Mouse (Mus musculus): ENCODE data around the gene Bicd2. TPM values are rescaled to one million over a fixed set of nuclear protein-coding genes. Genes with fewer than 3 reads are reported as not detected.

The Bicd2 gene
- polyA plus RNA-seq, 1 experiment from 2014 or later: 34.0 TPM

DNA sequence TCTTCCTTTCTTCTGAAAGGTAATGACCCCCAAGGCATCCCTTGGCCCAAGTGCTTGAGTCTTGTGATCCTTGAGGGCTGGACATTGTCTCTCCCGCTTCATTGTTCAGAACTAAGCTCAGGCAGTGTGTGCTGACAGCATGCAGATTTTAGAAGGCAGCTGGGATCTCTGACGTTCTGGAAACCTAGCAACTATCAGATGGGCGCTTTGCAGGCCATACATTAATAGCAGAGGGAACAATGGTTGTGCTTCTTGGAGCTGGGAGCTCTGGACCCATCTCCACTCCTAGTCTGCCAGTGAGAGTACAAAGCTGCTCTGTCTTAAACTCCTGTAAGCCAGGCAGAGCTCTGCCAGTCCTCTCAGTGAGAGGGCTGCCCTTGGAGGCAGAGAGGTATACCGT is 94.8 kb downstream of the Bicd2 start:
- H3K4me3 ChIP-seq (ENCODE audit: low read depth, low read length): no peak overlapping the region
- H3K4me1 ChIP-seq (ENCODE audit: control insufficient read depth, insufficient read depth, low read length): peaks cover 8% of the 10 kb centered on the region
- no peak overlapping the region for H3K4me2 ChIP-seq
- 0 out of 2 replicates have a peak, but pooled peaks cover 3% of the 10 kb centered on the region for H3K36me3 ChIP-seq (ENCODE audit: control insufficient read depth, insufficient read depth, low read length)
- WGBS (ENCODE audit: insufficient replicate concordance): 52% methylated on average over 4 of the region's 4 CpGs
- no peaks in the 10 kb centered on the region for H3K27me3 ChIP-seq (ENCODE audit: control insufficient read depth, insufficient read depth, low read length)
- H3K9me3 ChIP-seq (replicated peaks; ENCODE audit: control insufficient read depth, low read length): no peaks in the 10 kb centered on the region
- peak overlapping the region; percentile 54 for H3K27ac ChIP-seq (ENCODE audit: low read depth, low read length)
- no peak overlapping the region for H3K9ac ChIP-seq (ENCODE audit: low read depth, low read length)
- no peak for ATAC-seq (replicated peaks; ENCODE audit: insufficient number of reproducible peaks, low FRiP score, low TSS enrichment)

Other genes with a start within 250 kb of the Bicd2 start
- 0.99 and 1.6 TPM in 2 replicates for gene Wnk2, start 193.6 kb upstream of the Bicd2 start, polyA plus RNA-seq (2014; fragmentation: Nextera tagmentation; extraction: Ambion mirVana)
- 59.1 and 60.6 TPM in 2 replicates for gene Ninj1, start 154.1 kb upstream of the Bicd2 start, polyA plus RNA-seq (2014; fragmentation: Nextera tagmentation; extraction: Ambion mirVana)
- 71.9 and 73.7 TPM in 2 replicates for gene Card19, start 125.5 kb upstream of the Bicd2 start, polyA plus RNA-seq (2014; fragmentation: Nextera tagmentation; extraction: Ambion mirVana)
- gene Susd3, start 92.9 kb upstream of the Bicd2 start, polyA plus RNA-seq (2014; fragmentation: Nextera tagmentation; extraction: Ambion mirVana): 0.68 and 0.86 TPM in 2 replicates
- 0.10 and 0.64 TPM in 2 replicates for gene Fgd3, start 21.3 kb upstream of the Bicd2 start, polyA plus RNA-seq (2014; fragmentation: Nextera tagmentation; extraction: Ambion mirVana)
- gene Ippk, start 79.7 kb downstream of the Bicd2 start, polyA plus RNA-seq (2014; fragmentation: Nextera tagmentation; extraction: Ambion mirVana): 11.1 and 11.6 TPM in 2 replicates
- gene Tes3-ps, start 151.7 kb downstream of the Bicd2 start, polyA plus RNA-seq (2014; fragmentation: Nextera tagmentation; extraction: Ambion mirVana): 0.42 and 0.56 TPM in 2 replicates
- 1.4 and 1.8 TPM in 2 replicates for gene Ecm2, start 163.2 kb downstream of the Bicd2 start, polyA plus RNA-seq (2014; fragmentation: Nextera tagmentation; extraction: Ambion mirVana)
- gene Aspn, start 202.9 kb downstream of the Bicd2 start, polyA plus RNA-seq (2014; fragmentation: Nextera tagmentation; extraction: Ambion mirVana): 0.60 and 0.79 TPM in 2 replicates
- 0.46 TPM in 2 replicates for gene Omd, start 240.9 kb downstream of the Bicd2 start, polyA plus RNA-seq (2014; fragmentation: Nextera tagmentation; extraction: Ambion mirVana)

All from heart, embryonic 11.5 days (tissue).